In genomic region chr5:35975681-35976080, GRCm38 (mm10) we compare ENCODE assay signal across 9 mouse cellular contexts.
DNase-seq lines count a peak whose midpoint lies in the region; ATAC-seq and TF ChIP-seq lines count a peak whose summit lies in the region.
"Had no signal": no experiment of that assay in that cellular context is flagged by ENCODE, and none has a peak within 500 bp of the region (broad histone marks: within the 10 kb centered on the region; RNA-seq: fewer than 3 reads in every experiment).

No protein-coding gene starts in this region.

- peak; percentile 95 for TF ChIP-seq CTCF in left cerebral cortex, adult 2 months (IDR thresholded peaks at IDR 0.05)
- peak; percentile 89 for TF ChIP-seq CTCF in stomach, postnatal 0 days (IDR thresholded peaks at IDR 0.05; ENCODE audit: low read depth)

- no peaks in the 10 kb centered on the region for H3K9me3 ChIP-seq in midbrain, embryonic 15.5 days
- no peaks in the 10 kb centered on the region for H3K9me3 ChIP-seq in stomach, postnatal 0 days (ENCODE audit: control insufficient read depth, low read length)
- H3K9me3 ChIP-seq: liver, embryonic 15.5 days had no signal

- H3K4me2 ChIP-seq in midbrain, embryonic 15.5 days: no peak overlapping the region
- no peak overlapping the region for H3K4me2 ChIP-seq in stomach, postnatal 0 days (replicated peaks; ENCODE audit: low read depth)
- H3K4me2 ChIP-seq: liver, embryonic 15.5 days had no signal

- peak; percentile 82; the same call in 1 of the 2 replicates for ATAC-seq in midbrain, embryonic 15.5 days (replicated peaks)
- ATAC-seq in stomach, postnatal 0 days (ENCODE audit: low FRiP score, low TSS enrichment): no peak

- H3K27me3 ChIP-seq in midbrain, embryonic 15.5 days (replicated peaks): no peaks in the 10 kb centered on the region
- H3K27me3 ChIP-seq in stomach, postnatal 0 days (ENCODE audit: control insufficient read depth, insufficient read depth, low read length): no peaks in the 10 kb centered on the region
- H3K27me3 ChIP-seq: liver, embryonic 15.5 days had no signal

- 11% methylated on average over 5 of the region's 5 CpGs for WGBS in midbrain, embryonic 15.5 days
- WGBS in stomach, postnatal 0 days: 8% methylated on average over 5 of the region's 5 CpGs

- H3K36me3 ChIP-seq in midbrain, embryonic 15.5 days (replicated peaks): peaks cover 30% of the 10 kb centered on the region
- peaks cover 12% of the 10 kb centered on the region for H3K36me3 ChIP-seq in stomach, postnatal 0 days (ENCODE audit: control insufficient read depth, insufficient read depth, low read length)
- H3K36me3 ChIP-seq: liver, embryonic 15.5 days had no signal

- H3K4me3 ChIP-seq in left cerebral cortex, adult 2 months: no peak overlapping the region
- no peak overlapping the region for H3K4me3 ChIP-seq in midbrain, embryonic 15.5 days
- H3K4me3 ChIP-seq in stomach, postnatal 0 days (ENCODE audit: low read depth, low read length): no peak overlapping the region
- H3K4me3 ChIP-seq: liver, embryonic 15.5 days had no signal

- no peak overlapping the region for H3K9ac ChIP-seq in midbrain, embryonic 15.5 days
- no peak overlapping the region for H3K9ac ChIP-seq in stomach, postnatal 0 days (ENCODE audit: low read length)
- H3K9ac ChIP-seq: liver, embryonic 15.5 days had no signal

- intact Hi-C loops in heart, postnatal 25 days (cut with DNase I): loop anchor here (1.0 kb wide), 1 partner anchor 86 kb away; no protein-coding TSS in a partner anchor
- intact Hi-C loops in heart, postnatal 36 days (cut with DNase I): loop anchor here (1.0 to 10.0 kb wide), 5 partner anchors 82 to 381 kb away; partner anchors contain the start of gene Afap1
- intact Hi-C loops in left cerebral cortex, adult 2 months (cut with DNase I): loop anchor here (1.0 to 10.0 kb wide), 3 partner anchors 86 to 391 kb away; partner anchors contain the start of gene Acox3

- no peak for TF ChIP-seq EP300 in stomach, postnatal 0 days (optimal IDR thresholded peaks at IDR 0.05)

- peak; percentile 62 to 85 for DNase-seq in heart, adult 18-20 months
- DNase-seq in heart, postnatal 25 days (ENCODE audit: low spot score): no peak
- DNase-seq in adrenal gland, adult 2 months: peak; percentile 70
- DNase-seq in embryo, embryonic 11 days: peak; percentile 76
- peak; percentile 77 to 80 for DNase-seq in heart, postnatal 36 days
- peak in 1 of 2 experiments; percentile 80 for DNase-seq in left cerebral cortex, adult 2 months (ENCODE audit: extremely low spot score in 1 of 2, low spot score in 2 of 2)
- DNase-seq in stomach, postnatal 0 days (ENCODE audit: low spot score): peak; percentile 76

- H3K4me1 ChIP-seq in midbrain, embryonic 15.5 days: peaks cover 6% of the 10 kb centered on the region; the same call in 1 of the 2 replicates
- peaks cover 2% of the 10 kb centered on the region; the same call in 1 of the 2 replicates for H3K4me1 ChIP-seq in stomach, postnatal 0 days (replicated peaks; ENCODE audit: control insufficient read depth, insufficient read depth)
- H3K4me1 ChIP-seq: liver, embryonic 15.5 days had no signal

- no peak overlapping the region for H3K27ac ChIP-seq in left cerebral cortex, adult 2 months
- no peak overlapping the region for H3K27ac ChIP-seq in midbrain, embryonic 15.5 days
- H3K27ac ChIP-seq in stomach, postnatal 0 days (replicated peaks): no peak overlapping the region
- H3K27ac ChIP-seq: liver, embryonic 15.5 days had no signal
